Mouse (Mus musculus) heart, postnatal 0 days (tissue): ENCODE measurements around the gene Abr.

Source experiments
- CTCF ChIP-seq: IDR thresholded peaks from 2 replicates; pipeline ENCODE4 v1.5.1; 2016; ENCODE audit warnings: antibody characterized with exemption, control low read depth, low read depth
- EP300 ChIP-seq: IDR thresholded peaks from 2 replicates; pipeline ENCODE4 v1.6.1; 2016; ENCODE audit warnings: antibody characterized with exemption, low read depth

- peak; percentile 70 for TF ChIP-seq CTCF
- no peak for TF ChIP-seq EP300
These were observed 211.3 kb downstream of the Abr start for GRCm38 (mm10) chr11:76410826-76411225.
